Mouse (Mus musculus): ENCODE data around the gene Slf2.
A peak's percentile ranks its signal among the peaks of the same experiment; 100 is the strongest.

The Slf2 gene

GRCm38 (mm10) chr19:44930744-44931453 is at the start of gene Slf2:
TSS of gene Slf2 (plus strand) at chr19:44931151.
- peak; percentile 100 for DNase-seq

- DNase-seq: peak; percentile 98
Observed at GRCm38 (mm10) chr19:44882552-44883024, 48.4 kb upstream of the Slf2 start.

- no peak for DNase-seq
Observed at GRCm38 (mm10) chr19:44884331-44884730, 46.6 kb upstream of the Slf2 start.

- peak; percentile 95 for DNase-seq
Observed at GRCm38 (mm10) chr19:44886475-44886874, 44.5 kb upstream of the Slf2 start.

DNA sequence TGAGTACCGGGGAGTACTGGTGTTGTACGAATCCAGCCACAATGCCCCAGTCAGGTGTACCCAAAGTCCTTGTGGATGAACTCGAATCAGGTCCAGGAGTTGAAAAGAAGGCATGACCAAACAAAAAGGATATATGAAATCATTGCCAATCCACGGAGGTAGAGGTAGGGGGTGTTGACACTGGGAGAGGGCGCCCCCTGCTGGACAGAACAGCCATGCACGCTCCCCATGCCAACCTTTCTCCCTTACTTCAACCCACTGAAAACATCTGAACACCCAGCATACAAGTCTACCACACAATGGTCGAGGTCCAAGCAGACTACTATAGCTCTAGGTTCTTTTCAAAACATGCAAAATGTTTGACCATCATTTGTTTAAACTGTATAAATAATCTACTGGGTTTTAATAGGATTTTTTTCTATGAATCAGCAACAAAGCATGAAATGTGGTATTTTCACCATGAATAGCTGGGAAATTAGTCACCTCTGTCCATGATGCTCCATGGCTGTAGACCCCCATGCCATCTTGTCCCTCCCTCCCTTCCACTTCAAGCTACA is 43.2 kb upstream of the Slf2 start:
- no peak for DNase-seq

GRCm38 (mm10) chr19:44889548-44889947 is 41.4 kb upstream of the Slf2 start:
- DNase-seq: no peak

DNA sequence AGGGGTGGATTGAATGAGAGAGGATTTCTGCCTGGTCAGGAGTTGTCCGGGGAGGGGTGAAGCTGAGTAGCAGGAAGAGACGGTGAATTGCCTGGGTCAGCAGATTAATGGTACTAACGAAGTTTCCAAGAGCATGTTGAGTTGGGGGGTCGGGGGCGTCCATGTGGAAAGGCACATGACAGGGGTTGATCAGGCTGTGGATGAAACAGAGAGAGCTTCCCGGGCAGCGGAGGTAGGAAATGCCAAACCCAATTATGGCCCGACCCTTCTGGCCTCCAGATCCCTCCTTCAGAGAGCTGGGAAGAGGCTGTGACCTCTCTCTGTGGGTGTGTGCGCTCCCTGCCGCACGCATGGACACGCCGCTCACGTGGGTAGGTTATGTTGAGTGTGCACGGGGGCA is 39.5 kb upstream of the Slf2 start:
- DNase-seq: no peak

DNA sequence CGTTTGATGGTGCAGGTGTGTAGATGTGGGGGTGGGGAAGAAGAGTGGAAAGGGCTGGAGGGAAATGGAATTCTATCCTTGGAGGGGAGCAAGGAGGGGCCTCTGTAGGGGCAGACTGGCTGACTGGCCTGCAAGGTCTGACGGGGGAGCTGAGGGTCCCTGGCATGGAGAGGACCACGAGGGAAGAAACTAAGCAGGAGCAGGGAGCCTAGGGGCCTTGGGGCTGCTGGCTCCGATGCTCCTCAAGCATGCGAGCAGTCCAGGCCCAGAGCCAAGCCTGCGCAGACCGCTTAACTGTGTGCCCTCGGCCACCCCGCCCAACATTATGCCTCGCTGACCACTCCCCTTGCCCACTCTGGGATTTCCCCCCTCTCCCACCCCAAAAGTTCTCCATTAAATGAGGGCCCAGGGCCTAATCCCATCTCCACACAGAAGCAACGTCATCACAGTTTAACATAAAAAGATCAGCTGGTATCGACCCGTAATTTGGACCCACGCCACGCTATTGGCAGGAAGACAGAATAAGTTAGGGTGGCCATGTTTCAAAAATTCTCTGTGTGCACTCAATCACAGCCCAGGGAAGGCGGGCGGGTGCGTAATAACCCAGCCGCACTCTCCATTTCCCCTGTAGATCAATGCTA is 37.6 kb upstream of the Slf2 start:
- no peak for DNase-seq

DNA sequence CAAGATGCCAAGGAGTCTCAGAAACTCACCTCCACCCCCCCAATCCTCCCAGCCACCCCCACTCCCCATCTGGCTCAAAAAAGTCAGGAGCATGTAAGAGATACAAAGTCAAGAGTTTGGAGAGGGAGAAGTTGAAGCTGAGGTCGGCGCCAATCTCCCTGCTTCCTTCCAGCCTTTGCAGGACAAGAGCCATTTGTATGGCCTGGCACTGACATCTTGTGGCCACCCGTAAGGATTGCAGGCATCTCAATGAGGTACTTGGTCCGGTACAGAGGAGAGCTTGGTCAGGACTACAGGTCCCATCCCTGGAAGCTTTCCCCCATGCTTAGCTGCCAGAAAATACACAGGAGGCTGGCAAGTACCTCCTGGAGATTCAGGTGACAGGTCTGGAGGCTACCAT is 35.7 kb upstream of the Slf2 start:
- DNase-seq: peak; percentile 95

DNA sequence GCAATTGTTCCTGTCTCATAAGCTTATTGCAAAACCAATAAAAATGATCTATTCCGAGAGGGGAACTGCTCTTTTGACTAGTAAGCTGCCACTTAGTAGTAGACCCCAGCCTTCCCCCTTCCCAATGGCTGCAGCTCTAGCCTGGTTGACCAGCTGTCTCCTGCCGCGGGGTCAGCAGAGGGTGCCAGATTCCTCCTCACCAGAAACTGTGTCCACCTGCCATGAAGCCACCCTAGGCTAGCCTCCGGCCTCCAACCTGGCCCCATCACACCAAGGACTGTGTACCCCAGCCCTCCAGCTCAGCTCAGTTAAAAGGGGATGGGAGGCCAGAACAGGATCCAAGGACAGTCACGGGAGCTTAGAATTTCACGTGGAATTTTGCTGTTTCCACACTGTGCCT is 34.5 kb upstream of the Slf2 start:
- DNase-seq: peak; percentile 86

- DNase-seq: peak; percentile 62
Observed at GRCm38 (mm10) chr19:44897521-44897920, 33.4 kb upstream of the Slf2 start.

DNA sequence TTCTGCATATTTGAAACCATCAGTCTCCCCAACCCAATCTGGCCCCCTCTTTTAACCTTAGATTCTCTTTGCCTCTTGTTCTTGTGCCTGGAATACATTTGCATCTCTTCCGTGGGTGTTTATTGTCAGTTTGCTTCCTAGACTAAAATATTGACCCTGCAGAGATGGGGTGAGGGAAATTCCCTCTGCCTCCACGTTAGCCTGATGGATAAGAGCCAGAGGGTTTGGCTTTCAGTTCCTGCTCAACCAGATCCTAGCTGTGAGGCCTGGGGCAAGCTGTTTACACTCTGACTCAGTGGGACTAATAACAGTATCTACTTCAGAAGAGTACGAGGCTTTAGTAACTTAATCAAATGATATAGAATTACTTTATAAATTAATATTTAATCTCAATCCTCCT is 32.3 kb upstream of the Slf2 start:
- DNase-seq: peak; percentile 71

DNA sequence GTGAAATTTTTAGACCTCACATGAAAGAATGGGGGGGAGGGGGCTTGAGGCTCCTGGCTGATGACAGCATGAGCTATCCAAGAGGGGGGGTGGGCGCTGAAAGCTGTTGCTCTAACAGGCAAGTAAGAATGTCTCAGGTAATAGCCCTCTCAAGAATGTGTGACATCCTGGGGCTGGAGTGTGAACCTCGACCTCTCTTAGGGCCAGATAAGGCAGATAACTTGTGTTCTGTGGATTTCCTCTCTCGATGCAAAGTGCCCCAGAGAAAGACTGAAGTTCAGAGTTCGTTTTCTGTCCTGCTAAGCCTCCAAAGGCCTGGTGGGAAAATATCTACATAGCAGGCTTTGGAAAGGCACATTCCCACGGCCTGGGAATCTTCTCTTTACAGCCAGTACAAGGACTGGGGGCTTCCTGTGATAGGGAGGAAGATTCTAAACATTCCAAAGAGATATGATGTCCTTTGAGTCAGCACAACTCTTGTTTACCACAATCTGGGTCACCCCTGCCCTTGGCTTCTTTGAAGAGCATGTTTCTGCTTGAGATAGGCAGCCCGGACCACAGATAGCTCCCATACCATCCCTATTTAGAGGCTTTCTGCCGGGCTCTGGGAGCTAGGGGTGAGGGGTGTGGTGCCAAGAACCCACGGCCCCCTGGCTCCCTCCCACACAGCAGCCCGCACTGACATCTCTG is 31.7 kb upstream of the Slf2 start:
- DNase-seq: peak; percentile 89

GRCm38 (mm10) chr19:44899947-44900773 is 30.8 kb upstream of the Slf2 start:
- peak; percentile 97 for DNase-seq

DNA sequence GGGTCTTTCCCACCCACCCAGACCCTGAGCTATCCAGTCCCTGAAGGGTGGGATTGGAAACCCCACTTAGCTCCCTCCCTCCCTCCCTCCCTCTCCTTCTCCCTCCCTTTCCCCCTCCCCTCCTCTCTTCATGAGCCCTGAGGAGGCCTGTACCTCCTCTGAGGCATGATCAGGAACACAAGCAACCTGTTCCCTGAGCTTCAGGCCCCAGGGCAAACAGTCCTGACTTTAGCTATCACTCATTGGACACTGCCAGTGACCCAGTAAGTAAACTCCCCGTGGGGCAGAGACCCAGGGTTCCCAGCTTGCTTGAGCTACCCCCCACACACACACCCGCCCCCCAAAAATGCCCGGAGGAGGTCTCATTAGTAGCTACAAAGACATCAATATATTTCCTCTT is 29.9 kb upstream of the Slf2 start:
- DNase-seq: peak; percentile 88

- peak; percentile 96 for DNase-seq
Observed at GRCm38 (mm10) chr19:44902324-44902723, 28.6 kb upstream of the Slf2 start.

- peak; percentile 82 for DNase-seq
Observed at GRCm38 (mm10) chr19:44903343-44904000, 27.5 kb upstream of the Slf2 start.

DNA sequence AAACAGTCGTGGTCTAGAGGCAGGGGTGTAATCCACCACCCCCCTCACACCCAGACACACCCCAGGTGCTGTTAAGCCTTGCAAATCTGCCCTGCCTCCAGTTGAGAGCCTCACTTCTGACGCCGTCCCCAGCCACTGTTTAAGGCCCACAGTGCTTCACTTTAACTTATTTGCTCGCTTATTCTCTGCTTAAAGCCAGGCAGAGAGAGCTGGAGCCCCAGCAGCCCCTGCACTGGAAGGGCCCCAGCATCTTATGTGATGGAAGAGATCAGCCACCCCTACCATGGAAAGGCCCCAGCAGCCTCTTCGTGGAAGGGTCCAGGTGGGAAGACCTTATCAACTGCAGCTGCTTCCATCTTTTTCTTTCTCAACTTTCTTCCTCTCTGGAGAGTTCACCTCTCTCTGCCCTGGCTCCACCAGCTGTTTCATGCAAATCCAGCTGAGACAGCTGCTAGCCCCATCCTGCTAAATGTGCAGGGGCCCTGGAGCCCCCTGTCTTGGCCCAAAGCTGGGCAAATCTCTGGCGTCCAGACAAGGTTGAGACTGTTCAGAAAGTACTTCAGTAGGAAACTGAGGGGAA is 26.7 kb upstream of the Slf2 start:
- peak; percentile 90 for DNase-seq

- peak; percentile 87 for DNase-seq
Observed at GRCm38 (mm10) chr19:44905316-44905715, 25.6 kb upstream of the Slf2 start.

DNA sequence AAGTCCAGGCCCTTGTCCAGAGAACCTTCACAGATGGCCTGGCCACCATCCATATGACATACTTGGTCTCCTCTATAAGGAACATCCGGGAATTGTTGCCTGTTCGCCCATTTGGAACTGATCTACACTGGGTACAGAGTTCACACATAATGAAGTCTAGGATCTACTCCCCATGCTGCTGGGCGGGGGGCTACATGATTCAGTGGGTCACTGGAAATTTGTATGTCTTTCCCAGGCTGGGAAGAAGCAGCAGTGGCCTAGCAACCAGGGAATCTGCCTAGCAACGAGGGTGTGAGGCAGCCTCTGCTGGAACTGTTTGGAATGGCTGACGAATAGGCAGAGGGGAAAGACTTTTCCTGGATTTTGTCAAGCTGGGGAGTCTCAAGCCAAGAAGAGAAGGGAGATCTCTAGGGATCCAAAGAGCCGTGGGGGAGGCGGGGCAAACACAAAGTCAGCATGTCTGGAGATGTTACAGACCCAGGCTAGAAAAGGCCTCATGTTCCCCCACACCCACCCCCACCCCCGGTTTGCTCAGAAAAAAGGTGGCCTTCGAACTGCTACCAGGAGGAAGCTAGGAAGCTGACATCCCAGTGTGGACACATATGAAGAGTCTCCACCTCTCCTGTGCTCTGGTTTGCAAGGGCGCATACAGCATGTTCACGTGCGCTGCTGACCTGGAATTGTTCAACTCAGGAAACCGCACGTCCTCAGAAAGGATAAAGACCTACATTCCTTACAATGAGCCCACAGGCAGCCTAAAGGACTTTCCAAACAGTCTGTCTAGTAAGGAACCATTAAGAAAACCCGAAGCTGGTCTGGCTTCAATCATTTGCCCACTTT is 22.9 kb upstream of the Slf2 start:
- DNase-seq: peak; percentile 98

Data from heart, adult 11 months (tissue).